In the genomic region with DNA sequence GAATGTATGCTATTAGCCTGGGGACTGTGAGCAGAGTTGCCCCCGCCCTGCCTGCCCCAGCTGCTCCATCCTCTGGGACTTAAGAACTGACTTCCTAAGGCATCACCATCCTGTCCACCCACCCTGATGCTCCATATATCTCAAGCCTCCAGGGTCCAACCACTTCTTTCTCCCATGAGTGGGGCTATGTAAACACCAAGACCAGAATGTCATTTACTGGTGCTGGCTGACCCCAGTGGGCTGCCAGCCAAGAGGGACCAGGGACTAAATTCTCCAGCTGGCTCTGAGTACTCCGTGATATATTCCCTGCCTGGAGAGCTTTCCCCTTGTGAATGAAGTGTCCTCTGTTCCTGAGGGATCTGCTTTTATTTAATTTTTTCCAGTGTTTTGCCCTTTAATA, we compare ENCODE assay signal across 13 mouse cellular contexts. TPM values are rescaled to one million over a fixed set of nuclear protein-coding genes. Genes with fewer than 3 reads are reported as not detected.
A peak's percentile ranks its signal among the peaks of the same experiment; 100 is the strongest.
DNase-seq lines count a peak whose midpoint lies in the region; ATAC-seq and TF ChIP-seq lines count a peak whose summit lies in the region.
"Had no signal": no experiment of that assay in that cellular context is flagged by ENCODE, and none has a peak within 500 bp of the region (broad histone marks: within the 10 kb centered on the region; RNA-seq: fewer than 3 reads in every experiment).

No protein-coding gene starts in this region.

- H3K4me3 ChIP-seq in heart, embryonic 15.5 days = no peak overlapping the region
- H3K4me3 ChIP-seq in midbrain, postnatal 0 days (ENCODE audit: low read depth, low read length) = no peak overlapping the region
- no peak overlapping the region for H3K4me3 ChIP-seq in midbrain, embryonic 16.5 days (ENCODE audit: low read depth, low read length)
- no peak overlapping the region for H3K4me3 ChIP-seq in kidney, postnatal 0 days (replicated peaks; ENCODE audit: low read depth, low read length)
- no peak overlapping the region for H3K4me3 ChIP-seq in stomach, embryonic 15.5 days (replicated peaks)
- H3K4me3 ChIP-seq: left cerebral cortex, adult 2 months; midbrain, embryonic 12.5 days had no signal

- no peak for DNase-seq in heart, adult 9 months (ENCODE audit: low spot score in 2 of 2)
- peak; percentile 35 for DNase-seq in midbrain, postnatal 0 days (ENCODE audit: low spot score)
- DNase-seq in kidney, postnatal 0 days (ENCODE audit: low spot score) = peak; percentile 66
- no peak for DNase-seq in embryo, embryonic 10.5 days (ENCODE audit: low spot score)
- no peak for DNase-seq in spleen, postnatal 4 days (ENCODE audit: low spot score in 2 of 2)
- DNase-seq: adrenal gland, adult 2 months; thymus, postnatal 14 days had no signal

- peaks cover 2% of the 10 kb centered on the region; the same call in 1 of the 2 replicates for H3K36me3 ChIP-seq in heart, embryonic 15.5 days
- H3K36me3 ChIP-seq in midbrain, postnatal 0 days (ENCODE audit: insufficient read depth, low read length) = peaks cover under 1% of the 10 kb centered on the region; the same call in 1 of the 2 replicates
- H3K36me3 ChIP-seq in midbrain, embryonic 16.5 days (ENCODE audit: control insufficient read depth, insufficient read depth, low read length) = no peaks in the 10 kb centered on the region
- H3K36me3 ChIP-seq in kidney, postnatal 0 days (ENCODE audit: insufficient read depth, low read length) = no peaks in the 10 kb centered on the region
- no peaks in the 10 kb centered on the region for H3K36me3 ChIP-seq in stomach, embryonic 15.5 days
- H3K36me3 ChIP-seq: midbrain, embryonic 12.5 days had no signal

- H3K4me1 ChIP-seq in heart, embryonic 15.5 days (replicated peaks) = peaks cover 36% of the 10 kb centered on the region
- H3K4me1 ChIP-seq in midbrain, postnatal 0 days (ENCODE audit: insufficient read depth, low read length) = no peaks in the 10 kb centered on the region
- H3K4me1 ChIP-seq in midbrain, embryonic 16.5 days (ENCODE audit: control insufficient read depth, insufficient read depth, low read length) = no peaks in the 10 kb centered on the region; the same call in 1 of the 2 replicates
- H3K4me1 ChIP-seq in kidney, postnatal 0 days (replicated peaks; ENCODE audit: insufficient read depth, low read length) = no peaks in the 10 kb centered on the region
- H3K4me1 ChIP-seq in stomach, embryonic 15.5 days = no peaks in the 10 kb centered on the region
- H3K4me1 ChIP-seq: midbrain, embryonic 12.5 days had no signal

- H3K9ac ChIP-seq in heart, embryonic 15.5 days = no peak overlapping the region
- no peak overlapping the region for H3K9ac ChIP-seq in midbrain, postnatal 0 days (replicated peaks; ENCODE audit: low read length, poor library complexity, severe bottlenecking)
- no peak overlapping the region for H3K9ac ChIP-seq in midbrain, embryonic 16.5 days (ENCODE audit: low read depth, low read length)
- H3K9ac ChIP-seq in kidney, postnatal 0 days (ENCODE audit: low read depth, low read length) = no peak overlapping the region
- no peak overlapping the region for H3K9ac ChIP-seq in stomach, embryonic 15.5 days
- H3K9ac ChIP-seq: liver, embryonic 14.5 days; midbrain, embryonic 12.5 days had no signal

- H3K4me2 ChIP-seq in heart, embryonic 15.5 days = no peak overlapping the region
- H3K4me2 ChIP-seq in midbrain, postnatal 0 days (ENCODE audit: low read depth, low read length, poor library complexity, severe bottlenecking) = no peak overlapping the region
- H3K4me2 ChIP-seq in midbrain, embryonic 16.5 days (ENCODE audit: low read length) = no peak overlapping the region
- H3K4me2 ChIP-seq in kidney, postnatal 0 days (ENCODE audit: low read length) = no peak overlapping the region
- H3K4me2 ChIP-seq in stomach, embryonic 15.5 days = no peak overlapping the region
- H3K4me2 ChIP-seq: midbrain, embryonic 12.5 days had no signal

- no peak for TF ChIP-seq CTCF in midbrain, postnatal 0 days (IDR thresholded peaks at IDR 0.05)
- TF ChIP-seq CTCF in kidney, postnatal 0 days (IDR thresholded peaks at IDR 0.05; ENCODE audit: low read depth) = no peak

- WGBS in heart, embryonic 15.5 days = 50% methylated on average over 2 of the region's 2 CpGs
- WGBS in midbrain, postnatal 0 days = 76% methylated on average over 2 of the region's 2 CpGs
- WGBS in midbrain, embryonic 16.5 days = 76% methylated on average over 2 of the region's 2 CpGs
- WGBS in kidney, postnatal 0 days = 54% methylated on average over 2 of the region's 2 CpGs
- 57% methylated on average over 2 of the region's 2 CpGs for WGBS in stomach, embryonic 15.5 days

- no peaks in the 10 kb centered on the region for H3K9me3 ChIP-seq in heart, embryonic 15.5 days (replicated peaks)
- no peaks in the 10 kb centered on the region for H3K9me3 ChIP-seq in midbrain, postnatal 0 days (ENCODE audit: low read length)
- H3K9me3 ChIP-seq in midbrain, embryonic 16.5 days (replicated peaks; ENCODE audit: control insufficient read depth, low read length, poor library complexity, severe bottlenecking) = no peaks in the 10 kb centered on the region
- H3K9me3 ChIP-seq in kidney, postnatal 0 days (replicated peaks; ENCODE audit: low read length) = no peaks in the 10 kb centered on the region
- no peaks in the 10 kb centered on the region for H3K9me3 ChIP-seq in stomach, embryonic 15.5 days
- H3K9me3 ChIP-seq: midbrain, embryonic 12.5 days had no signal

- H3K27me3 ChIP-seq in heart, embryonic 15.5 days = no peaks in the 10 kb centered on the region
- H3K27me3 ChIP-seq in midbrain, postnatal 0 days (ENCODE audit: insufficient read depth, low read length) = no peaks in the 10 kb centered on the region
- no peaks in the 10 kb centered on the region for H3K27me3 ChIP-seq in midbrain, embryonic 16.5 days (ENCODE audit: control insufficient read depth, insufficient read depth, low read depth, low read length)
- H3K27me3 ChIP-seq in kidney, postnatal 0 days (ENCODE audit: insufficient read depth, low read length) = no peaks in the 10 kb centered on the region
- no peaks in the 10 kb centered on the region for H3K27me3 ChIP-seq in stomach, embryonic 15.5 days (replicated peaks)
- H3K27me3 ChIP-seq: midbrain, embryonic 12.5 days had no signal

- peak overlapping the region; percentile 41 for H3K27ac ChIP-seq in heart, embryonic 15.5 days
- H3K27ac ChIP-seq in midbrain, postnatal 0 days (ENCODE audit: low read depth, low read length) = no peak overlapping the region
- H3K27ac ChIP-seq in midbrain, embryonic 16.5 days (ENCODE audit: low read length) = no peak overlapping the region
- no peak overlapping the region for H3K27ac ChIP-seq in kidney, postnatal 0 days
- H3K27ac ChIP-seq in stomach, embryonic 15.5 days = no peak overlapping the region
- H3K27ac ChIP-seq: left cerebral cortex, adult 2 months; liver, embryonic 14.5 days; midbrain, embryonic 12.5 days had no signal

- no peak for ATAC-seq in heart, embryonic 15.5 days (replicated peaks; ENCODE audit: insufficient number of reproducible peaks, insufficient read depth, low FRiP score, low read depth)
- no peak for ATAC-seq in midbrain, postnatal 0 days (ENCODE audit: low FRiP score)
- ATAC-seq in midbrain, embryonic 16.5 days = no peak
- ATAC-seq in kidney, postnatal 0 days (replicated peaks; ENCODE audit: low FRiP score, low read depth) = peak; percentile 40; the same call in 1 of the 2 replicates
- peak; percentile 37; the same call in 1 of the 2 replicates for ATAC-seq in stomach, embryonic 15.5 days (ENCODE audit: insufficient read depth, low FRiP score, low read depth)

RNA-seq across cellular contexts. Expression of a gene that starts 37.4 kb away (rescaled TPM):
- polyA plus RNA-seq in heart, embryonic 15.5 days (2015; fragmentation: Nextera tagmentation; extraction: Ambion mirVana) = 22.3 and 23.9 TPM in 2 replicates
- total RNA-seq in midbrain, postnatal 0 days (2014; rRNA removed) = 88.2 and 96.7 TPM in 2 replicates
- polyA plus RNA-seq in midbrain, postnatal 0 days (2015; fragmentation: Nextera tagmentation; extraction: Ambion mirVana) = 58.3 and 60.0 TPM in 2 replicates
- polyA plus RNA-seq in midbrain, embryonic 16.5 days (2015; fragmentation: Nextera tagmentation; extraction: Ambion mirVana) = 68.5 and 72.1 TPM in 2 replicates
- polyA plus RNA-seq in kidney, postnatal 0 days (2015; fragmentation: Nextera tagmentation; extraction: Ambion mirVana) = 5.6 and 6.2 TPM in 2 replicates
- 9.7 and 10.4 TPM in 2 replicates for polyA plus RNA-seq in stomach, embryonic 15.5 days (2015; fragmentation: Nextera tagmentation; extraction: Ambion mirVana)

Comparison
In these comparisons a context has a peak if more than half of its experiments do, and no peak if none do; other contexts are left out.
1. ATAC-seq: peak in kidney, postnatal 0 days (single experiment) and stomach, embryonic 15.5 days (single experiment); none in heart, embryonic 15.5 days (single experiment), midbrain, postnatal 0 days (single experiment) and midbrain, embryonic 16.5 days (single experiment).
2. DNase-seq: peak in midbrain, postnatal 0 days (single experiment) and kidney, postnatal 0 days (single experiment); none in heart, adult 9 months (0 of 2), embryo, embryonic 10.5 days (single experiment) and spleen, postnatal 4 days (0 of 2).